Mouse (Mus musculus): ENCODE results near the gene Naxd. TPM values are rescaled to one million over a fixed set of nuclear protein-coding genes. Genes with fewer than 3 reads are reported as not detected.
A peak's percentile ranks its signal among the peaks of the same experiment; 100 is the strongest.
"Not testable (repeated sequence)": the region's sequence is repeated elsewhere in the genome, so short reads cannot be mapped to it uniquely, and the experiment has no call there.

Naxd gene
- polyA plus RNA-seq, 1 experiment = 154 TPM

GRCm38 (mm10) chr8:11513247-11513646, 15.9 kb downstream of the Naxd start:
- DNase-seq (ENCODE audit: low spot score) = no peak

GRCm38 (mm10) chr8:11516292-11516691, 19.0 kb downstream of the Naxd start:
- no peak for DNase-seq (ENCODE audit: low spot score)

- DNase-seq (ENCODE audit: low spot score) = no peak
Observed at GRCm38 (mm10) chr8:11517366-11518055, 20.2 kb downstream of the Naxd start.

- DNase-seq (ENCODE audit: low spot score) = no peak
Observed at GRCm38 (mm10) chr8:11518056-11518396, 20.7 kb downstream of the Naxd start.

GRCm38 (mm10) chr8:11518676-11519075, 21.4 kb downstream of the Naxd start:
- DNase-seq (ENCODE audit: low spot score) = no peak

- DNase-seq (ENCODE audit: low spot score) = no peak
Observed at GRCm38 (mm10) chr8:11523331-11523730, 26.0 kb downstream of the Naxd start.

- DNase-seq (ENCODE audit: low spot score) = no peak
Observed at GRCm38 (mm10) chr8:11530155-11530770, 33.0 kb downstream of the Naxd start.

- DNase-seq (ENCODE audit: low spot score) = no peak
Observed at GRCm38 (mm10) chr8:11530849-11531248, 33.5 kb downstream of the Naxd start.

GRCm38 (mm10) chr8:11534494-11534893, 37.2 kb downstream of the Naxd start:
- DNase-seq (ENCODE audit: low spot score) = no peak

GRCm38 (mm10) chr8:11539049-11539448, 41.7 kb downstream of the Naxd start:
- no peak for DNase-seq (ENCODE audit: low spot score)

GRCm38 (mm10) chr8:11540182-11540581, 42.9 kb downstream of the Naxd start:
- DNase-seq (ENCODE audit: low spot score) = no peak

- no peak for DNase-seq (ENCODE audit: low spot score)
Observed at GRCm38 (mm10) chr8:11542031-11542430, 44.7 kb downstream of the Naxd start.

GRCm38 (mm10) chr8:11542866-11543265, 45.6 kb downstream of the Naxd start:
- DNase-seq (ENCODE audit: low spot score) = no peak

- no peak for DNase-seq (ENCODE audit: low spot score)
Observed at GRCm38 (mm10) chr8:11544386-11544785, 47.1 kb downstream of the Naxd start.

- no peak for DNase-seq (ENCODE audit: low spot score)
Observed at GRCm38 (mm10) chr8:11547063-11547462, 49.8 kb downstream of the Naxd start.

- no peak for DNase-seq (ENCODE audit: low spot score)
Observed at GRCm38 (mm10) chr8:11549706-11550105, 52.4 kb downstream of the Naxd start.

GRCm38 (mm10) chr8:11550281-11550948, 53.1 kb downstream of the Naxd start, which contains the start of gene Cars2:
Gene Cars2, minus strand, starts transcription at chr8:11550783.
- DNase-seq (ENCODE audit: low spot score) = peak; percentile 89

GRCm38 (mm10) chr8:11551497-11551896, 54.2 kb downstream of the Naxd start:
- DNase-seq (ENCODE audit: low spot score) = not testable (repeated sequence)

- DNase-seq (ENCODE audit: low spot score) = no peak
Observed at GRCm38 (mm10) chr8:11552390-11552789, 55.1 kb downstream of the Naxd start.

- peak; percentile 82 for DNase-seq (ENCODE audit: low spot score)
Observed at GRCm38 (mm10) chr8:11554799-11555719, 57.8 kb downstream of the Naxd start, which contains the start of gene Ing1. Gene Ing1, plus strand, starts transcription at chr8:11555571.

GRCm38 (mm10) chr8:11555720-11556591, 58.6 kb downstream of the Naxd start:
- peak; percentile 96 for DNase-seq (ENCODE audit: low spot score)
